Comparison of ENCODE assay signal across 19 mouse cellular contexts in genomic region chr10:39315434-39316174, GRCm38 (mm10). TPM values are rescaled to one million over a fixed set of nuclear protein-coding genes. Genes with fewer than 3 reads are reported as not detected.
DNase-seq lines count a peak whose midpoint lies in the region; ATAC-seq and TF ChIP-seq lines count a peak whose summit lies in the region.
"Had no signal": no experiment of that assay in that cellular context is flagged by ENCODE, and none has a peak within 500 bp of the region (broad histone marks: within the 10 kb centered on the region; RNA-seq: fewer than 3 reads in every experiment).

No protein-coding gene starts in this region.

- H3K36me3 ChIP-seq in heart, embryonic 14.5 days (ENCODE audit: control insufficient read depth, insufficient read depth, low read length): no peaks in the 10 kb centered on the region
- H3K36me3 ChIP-seq in heart, adult 2 months (ENCODE audit: control insufficient read depth, insufficient read depth, low read length): no peaks in the 10 kb centered on the region
- H3K36me3 ChIP-seq: embryonic facial prominence, embryonic 15.5 days; forebrain, embryonic 10.5 days; hindbrain, embryonic 10.5 days; intestine, embryonic 15.5 days; limb, embryonic 12.5 days; liver, embryonic 13.5 days; midbrain, embryonic 15.5 days had no signal

- intact Hi-C loops in heart, adult 2 months (cut with DNase I): no loop called here
- intact Hi-C loops in left cerebral cortex, postnatal 4 days (cut with DNase I): no loop called here
- intact Hi-C loops in left cerebral cortex, postnatal 10 days (cut with DNase I): no loop called here

- peak overlapping the region; percentile 12 to 51; a peak in 2 of 4 replicates for H3K27ac ChIP-seq in heart, embryonic 14.5 days (replicated peaks in 1 of 2; ENCODE audit: control insufficient read depth in 1 of 2, insufficient read depth in 1 of 2, low read depth in 2 of 2, low read length in 2 of 2)
- no peak overlapping the region for H3K27ac ChIP-seq in heart, adult 2 months
- H3K27ac ChIP-seq: embryonic facial prominence, embryonic 15.5 days; forebrain, embryonic 10.5 days; hindbrain, embryonic 10.5 days; intestine, embryonic 15.5 days; layer of hippocampus, adult 2 months; limb, embryonic 12.5 days; liver, embryonic 13.5 days; midbrain, embryonic 15.5 days; stomach, postnatal 0 days had no signal

- H3K4me3 ChIP-seq in heart, embryonic 14.5 days (ENCODE audit: control insufficient read depth in 1 of 2, insufficient read depth in 1 of 2, low read depth in 1 of 2, low read length in 2 of 2): no peak overlapping the region
- H3K4me3 ChIP-seq in heart, adult 2 months: no peak overlapping the region
- H3K4me3 ChIP-seq: embryonic facial prominence, embryonic 15.5 days; forebrain, embryonic 10.5 days; hindbrain, embryonic 10.5 days; intestine, embryonic 15.5 days; layer of hippocampus, adult 2 months; limb, embryonic 12.5 days; liver, embryonic 13.5 days; megakaryocyte, embryonic 14.5 days; midbrain, embryonic 15.5 days had no signal

- H3K9ac ChIP-seq in heart, embryonic 14.5 days (ENCODE audit: low read length): no peak overlapping the region
- no peak overlapping the region for H3K9ac ChIP-seq in heart, adult 2 months (ENCODE audit: low read depth, low read length)
- H3K9ac ChIP-seq: embryonic facial prominence, embryonic 15.5 days; intestine, embryonic 15.5 days; limb, embryonic 12.5 days; liver, embryonic 13.5 days; midbrain, embryonic 15.5 days had no signal

- no peak for DNase-seq in heart, adult 2 months
- peak; percentile 35 for DNase-seq in left cerebral cortex, postnatal 4 days
- DNase-seq in left cerebral cortex, postnatal 10 days (ENCODE audit: extremely low spot score in 1 of 2, low spot score in 2 of 2): no peak
- DNase-seq in spleen, postnatal 10 days (ENCODE audit: low spot score in 2 of 2): no peak
- DNase-seq in B cell, adult 2 months: no peak
- DNase-seq: cerebellum, adult 9-11 months; liver, embryonic 13.5 days had no signal

- H3K4me2 ChIP-seq in heart, embryonic 14.5 days (ENCODE audit: low read length): no peak overlapping the region
- H3K4me2 ChIP-seq: embryonic facial prominence, embryonic 15.5 days; intestine, embryonic 15.5 days; limb, embryonic 12.5 days; liver, embryonic 13.5 days; midbrain, embryonic 15.5 days had no signal

- H3K9me3 ChIP-seq in heart, embryonic 14.5 days (ENCODE audit: control insufficient read depth, low read length): no peaks in the 10 kb centered on the region
- H3K9me3 ChIP-seq: embryonic facial prominence, embryonic 15.5 days; forebrain, embryonic 10.5 days; hindbrain, embryonic 10.5 days; intestine, embryonic 15.5 days; limb, embryonic 12.5 days; liver, embryonic 13.5 days; midbrain, embryonic 15.5 days had no signal

- H3K4me1 ChIP-seq in heart, embryonic 14.5 days (ENCODE audit: control insufficient read depth in 2 of 2, insufficient read depth in 2 of 2, low read length in 2 of 2): peaks cover 3 to 10% of the 10 kb centered on the region in 2 experiments; a peak in 3 of 4 replicates
- peaks cover 2% of the 10 kb centered on the region for H3K4me1 ChIP-seq in heart, adult 2 months (ENCODE audit: control insufficient read depth, insufficient read depth, low read length)
- H3K4me1 ChIP-seq: hindbrain, embryonic 10.5 days; liver, embryonic 13.5 days had no signal

- 53% methylated on average over 6 of the region's 6 CpGs for WGBS in heart, embryonic 14.5 days
- 46% methylated on average over 6 of the region's 6 CpGs for WGBS in heart, adult 2 months

- H3K79me2 ChIP-seq in heart, adult 2 months (replicated peaks; ENCODE audit: control insufficient read depth, insufficient read depth, low read length): no peaks in the 10 kb centered on the region

- no peaks in the 10 kb centered on the region for H3K27me3 ChIP-seq in heart, embryonic 14.5 days (ENCODE audit: control insufficient read depth, insufficient read depth, low read length)
- no peaks in the 10 kb centered on the region for H3K27me3 ChIP-seq in heart, adult 2 months (ENCODE audit: control insufficient read depth, insufficient read depth, low read length)
- H3K27me3 ChIP-seq: embryonic facial prominence, embryonic 15.5 days; intestine, embryonic 15.5 days; limb, embryonic 12.5 days; liver, embryonic 13.5 days; midbrain, embryonic 15.5 days had no signal

- TF ChIP-seq POLR2A in heart, adult 2 months (IDR thresholded peaks at IDR 0.05; ENCODE audit: insufficient read depth, low read depth, low read length): no peak

- no peak for ATAC-seq in heart, embryonic 14.5 days (ENCODE audit: insufficient number of reproducible peaks, insufficient read depth, low FRiP score, low read depth)
- peak; percentile 74 for ATAC-seq in activated CD4-positive, CD25-positive, alpha-beta regulatory T cell, adult 4 months
- ATAC-seq: intestine, embryonic 15.5 days; lung, postnatal 0 days; midbrain, embryonic 15.5 days had no signal

- no peak for TF ChIP-seq EP300 in heart, adult 2 months (IDR thresholded peaks at IDR 0.05; ENCODE audit: insufficient read depth, low read depth, low read length)

- TF ChIP-seq CTCF in heart, adult 2 months (IDR thresholded peaks at IDR 0.05): no peak

RNA-seq across cellular contexts. Expression of gene Fyn, which starts 53.1 kb away (rescaled TPM):
- 20.3 and 22.2 TPM in 2 replicates for polyA plus RNA-seq in heart, embryonic 14.5 days (2014; fragmentation: Nextera tagmentation; extraction: Ambion mirVana)
- total RNA-seq in heart, adult 2 months (2021): 10 to 100 TPM; 26.1 to 29.7 TPM
- polyA plus RNA-seq in heart, adult 2 months (2012; rRNA removed): 23.2 and 36.4 TPM in 2 replicates
- 100 to 1,000 TPM; 211 to 217 TPM for total RNA-seq in left cerebral cortex, postnatal 4 days (2021)
- total RNA-seq in left cerebral cortex, postnatal 10 days (2021): 100 to 1,000 TPM; 176 to 188 TPM
- polyA plus RNA-seq in activated CD4-positive, CD25-positive, alpha-beta regulatory T cell, adult 4 months (2017; shearing (Covaris generic)): 100 to 1,000 TPM in 1 of 2 experiments, 10 to 100 TPM in 1; 78.3 to 103 TPM

Comparison
In these comparisons a context has a peak if more than half of its experiments do, and no peak if none do; other contexts are left out.
1. RNA of gene Fyn, which starts 53.1 kb away (total RNA-seq): 211 to 217 TPM in left cerebral cortex, postnatal 4 days and 176 to 188 TPM in left cerebral cortex, postnatal 10 days; 26.1 to 29.7 TPM in heart, adult 2 months; every median in the first group is over 4 times any median in the second.